Mouse (Mus musculus): Measurements from ENCODE around the gene Cdk5r1.

Gene Cdk5r1

DNA sequence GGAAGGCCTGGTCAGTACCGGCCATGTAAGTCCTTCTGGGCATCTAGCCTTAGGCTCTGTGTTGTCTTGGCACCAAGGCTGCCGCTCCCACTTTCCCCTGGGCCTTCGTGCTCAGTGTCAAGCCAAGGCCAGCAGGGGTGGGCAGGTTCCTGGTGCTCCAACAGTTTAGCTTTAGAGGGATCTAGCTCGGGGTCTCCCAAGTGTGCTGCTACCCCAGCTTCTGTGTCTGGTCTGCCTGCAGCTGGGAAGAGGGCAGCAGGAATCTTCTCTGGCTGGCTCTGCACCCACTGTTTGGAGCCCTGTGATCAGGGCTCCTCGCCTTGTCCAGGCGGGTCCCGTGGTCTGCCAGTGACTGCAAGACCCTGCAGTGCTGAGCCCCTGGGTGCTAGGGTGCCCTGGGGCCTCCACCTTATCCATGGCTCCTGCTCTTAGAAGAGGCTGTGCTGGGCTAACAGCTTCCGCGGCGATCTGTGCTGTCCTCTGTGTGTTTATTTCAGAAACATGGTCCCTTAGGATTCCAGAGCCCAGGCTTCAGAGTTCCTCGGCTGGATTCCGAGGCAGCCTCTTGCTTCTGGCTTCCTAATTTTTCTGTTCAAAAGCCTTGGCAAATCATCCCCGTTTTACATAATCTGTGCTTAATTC is 4.7 kb downstream of the Cdk5r1 start:
- DNase-seq (ENCODE audit: low spot score) = no peak

DNA sequence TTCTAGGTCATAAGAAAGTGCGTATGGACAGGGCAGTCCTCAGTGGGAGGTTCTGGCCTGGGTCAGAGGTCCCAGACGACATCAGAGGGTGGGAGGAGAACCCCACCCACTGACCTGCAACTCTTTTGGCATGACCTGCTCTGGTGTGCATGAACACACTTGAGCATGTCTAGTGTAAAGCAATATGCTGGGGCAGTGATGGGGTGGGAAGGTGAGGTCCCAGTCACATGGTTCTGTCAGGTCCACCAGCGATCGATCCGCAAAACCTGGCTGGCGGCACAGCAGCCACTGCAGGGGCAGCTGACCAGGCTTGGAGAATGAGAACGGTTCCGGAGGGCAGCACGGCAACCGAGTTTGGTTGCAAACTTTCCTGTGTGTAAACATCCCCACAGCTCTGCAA is 5.5 kb downstream of the Cdk5r1 start:
- DNase-seq (ENCODE audit: low spot score) = no peak

DNA sequence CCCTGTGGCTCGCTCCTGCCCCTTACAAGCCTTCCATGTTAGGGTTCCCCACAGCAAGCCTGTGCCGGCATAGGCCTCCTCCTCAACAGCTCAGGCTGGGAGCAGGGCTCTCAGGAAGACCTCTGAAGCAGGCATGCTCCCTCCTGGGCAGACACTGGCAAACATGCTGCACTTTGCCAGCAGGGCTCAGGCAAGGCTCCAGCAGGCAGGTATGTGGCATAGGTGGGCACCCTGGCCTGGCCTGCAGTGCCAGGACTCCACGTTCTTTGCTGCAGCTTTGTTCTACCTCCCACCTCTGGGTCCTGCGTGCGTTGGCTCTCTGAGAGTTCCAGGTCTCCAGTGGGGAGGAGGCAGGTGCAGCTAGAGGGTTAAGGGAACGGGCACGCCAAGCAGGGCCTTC is 6.1 kb downstream of the Cdk5r1 start:
- DNase-seq (ENCODE audit: low spot score) = no peak

DNA sequence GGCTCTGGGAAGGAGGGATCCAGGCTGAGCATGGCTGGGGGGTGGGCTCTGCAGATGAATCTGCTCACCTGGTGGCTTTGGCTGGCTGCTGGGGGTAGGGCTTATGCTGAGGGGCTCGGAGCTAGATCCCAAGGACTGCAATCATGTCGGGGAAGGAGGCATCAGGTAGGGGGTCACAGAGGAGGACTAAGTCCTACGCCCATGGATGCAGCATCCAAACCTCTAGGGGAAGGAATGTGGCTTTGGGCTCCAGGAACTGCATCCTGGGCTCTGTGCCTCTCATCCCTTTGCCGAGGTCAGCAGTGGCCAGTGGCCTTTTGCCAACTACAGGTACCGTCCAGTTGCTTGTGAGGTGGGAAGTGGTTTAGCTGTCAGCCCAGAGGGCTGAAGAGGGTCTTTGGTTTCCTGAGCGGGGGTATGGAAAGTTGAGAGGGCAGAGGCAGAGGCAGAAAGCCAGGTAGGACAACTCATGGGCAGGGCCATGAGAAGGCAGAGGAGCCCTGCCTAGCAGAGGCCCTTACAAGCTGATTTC is 6.8 kb downstream of the Cdk5r1 start:
- DNase-seq (ENCODE audit: low spot score) = no peak

DNA sequence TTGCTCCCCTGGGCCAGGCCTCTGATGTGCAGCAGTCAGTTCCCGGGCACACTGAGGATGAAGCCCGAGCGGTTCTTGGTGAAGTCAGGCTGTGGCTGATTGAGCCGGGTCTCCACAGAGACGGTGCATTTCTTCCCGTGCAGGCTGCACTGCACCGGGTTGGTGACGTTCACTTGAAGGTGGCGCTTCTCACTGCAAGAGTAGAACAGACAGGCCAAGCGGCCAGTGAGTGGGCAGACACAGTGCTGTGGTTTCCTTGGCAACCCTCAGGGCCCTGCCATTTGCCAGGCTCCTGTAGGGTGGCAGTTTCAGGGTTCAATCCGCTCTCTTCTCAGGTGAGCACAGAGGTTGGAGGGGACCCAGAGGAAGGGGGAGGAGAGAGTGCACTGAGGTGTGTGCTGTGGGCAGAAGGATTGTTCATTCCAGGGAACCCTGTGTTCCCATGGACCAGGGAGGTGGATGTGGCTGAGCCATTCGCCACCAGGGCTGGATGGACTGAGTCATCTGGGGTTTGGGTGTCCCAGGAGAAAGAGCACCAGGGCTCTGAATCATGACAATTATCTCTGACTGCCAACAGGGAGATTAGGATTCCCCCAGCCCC is 7.5 kb downstream of the Cdk5r1 start:
- no peak for DNase-seq (ENCODE audit: low spot score)

DNA sequence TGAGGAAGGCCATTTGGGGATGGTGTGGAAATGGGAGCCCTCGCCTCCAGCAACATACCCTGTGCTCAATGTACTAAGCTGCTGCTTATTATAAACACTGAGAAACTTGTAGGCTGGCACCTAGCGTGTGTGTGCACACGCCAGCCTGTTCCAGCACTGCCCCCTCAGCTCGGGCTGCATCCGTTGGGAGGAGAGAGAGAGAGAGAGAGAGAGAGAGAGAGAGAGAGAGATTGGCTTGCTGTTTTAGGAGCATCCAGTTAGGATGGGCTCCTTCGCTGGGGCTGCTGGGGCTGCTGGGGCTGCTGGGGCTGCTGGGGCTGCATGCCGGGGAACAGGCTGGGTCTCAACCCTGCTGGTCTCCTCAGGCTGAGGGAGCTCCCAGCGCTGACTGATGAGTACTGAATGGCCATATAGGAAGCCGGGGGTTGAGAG is 8.3 kb downstream of the Cdk5r1 start:
- DNase-seq (ENCODE audit: low spot score) = no peak

DNA sequence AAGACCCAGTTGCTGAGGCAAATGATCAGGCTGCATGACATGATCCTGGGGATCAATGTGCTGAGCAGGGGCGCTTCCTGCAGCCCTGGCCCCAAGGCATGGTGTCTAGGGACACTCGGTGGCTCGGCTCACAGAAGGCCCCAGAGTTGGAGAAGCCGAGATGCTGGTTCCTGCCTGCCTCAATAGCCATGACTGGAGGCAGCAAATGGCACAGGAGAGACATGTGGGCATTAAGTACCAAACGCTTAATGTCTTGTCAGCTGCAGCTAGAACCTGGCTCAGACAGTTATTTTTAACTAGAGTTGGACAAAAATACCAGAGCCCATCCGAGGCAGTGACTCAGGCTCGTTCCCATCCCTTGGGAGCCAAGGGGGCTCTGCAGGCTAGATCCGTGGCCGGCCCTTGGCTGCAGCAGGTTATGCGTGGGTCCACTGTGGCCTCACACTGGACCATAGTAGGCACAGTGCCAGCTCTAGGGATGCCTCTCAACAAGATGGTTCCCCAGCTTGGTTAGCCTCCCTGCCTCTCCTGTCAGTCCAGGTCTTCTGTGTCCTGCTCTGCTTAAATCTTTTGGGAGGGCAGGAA is 8.9 kb downstream of the Cdk5r1 start:
- DNase-seq (ENCODE audit: low spot score) = no peak

DNA sequence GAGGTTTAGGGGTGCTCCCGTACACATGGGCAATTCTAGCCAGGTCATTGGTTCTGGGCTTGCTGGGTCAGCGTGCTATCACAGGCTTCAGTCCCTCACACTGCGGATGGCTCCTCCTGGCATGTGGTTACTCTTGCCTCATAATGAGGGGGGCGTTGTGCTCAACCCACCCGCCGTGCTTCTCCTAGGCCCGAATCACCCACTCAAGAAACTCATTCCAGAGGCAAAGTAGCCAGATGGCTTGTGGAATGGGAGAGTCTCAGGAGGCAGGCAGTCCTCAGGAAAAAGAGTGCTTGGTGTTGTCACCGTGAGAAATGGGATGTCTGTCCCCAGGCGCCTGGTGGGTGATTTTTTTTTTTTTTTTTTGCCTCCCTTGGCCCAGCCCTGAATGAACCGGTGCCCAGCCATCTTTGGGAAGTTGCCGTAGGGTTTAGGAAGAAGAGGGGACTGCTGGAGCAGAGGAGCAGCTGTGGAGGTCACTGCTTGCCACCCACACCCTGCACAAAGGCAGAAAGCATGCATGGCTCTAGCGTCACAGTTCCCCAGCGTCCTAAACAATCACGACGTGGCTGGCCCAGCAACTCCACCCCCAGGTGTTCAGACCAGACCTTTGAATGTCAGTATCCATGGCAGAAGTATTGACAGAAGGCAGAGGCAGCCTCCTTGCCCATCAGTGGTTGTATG is 11.2 kb downstream of the Cdk5r1 start:
- DNase-seq (ENCODE audit: low spot score) = no peak

DNA sequence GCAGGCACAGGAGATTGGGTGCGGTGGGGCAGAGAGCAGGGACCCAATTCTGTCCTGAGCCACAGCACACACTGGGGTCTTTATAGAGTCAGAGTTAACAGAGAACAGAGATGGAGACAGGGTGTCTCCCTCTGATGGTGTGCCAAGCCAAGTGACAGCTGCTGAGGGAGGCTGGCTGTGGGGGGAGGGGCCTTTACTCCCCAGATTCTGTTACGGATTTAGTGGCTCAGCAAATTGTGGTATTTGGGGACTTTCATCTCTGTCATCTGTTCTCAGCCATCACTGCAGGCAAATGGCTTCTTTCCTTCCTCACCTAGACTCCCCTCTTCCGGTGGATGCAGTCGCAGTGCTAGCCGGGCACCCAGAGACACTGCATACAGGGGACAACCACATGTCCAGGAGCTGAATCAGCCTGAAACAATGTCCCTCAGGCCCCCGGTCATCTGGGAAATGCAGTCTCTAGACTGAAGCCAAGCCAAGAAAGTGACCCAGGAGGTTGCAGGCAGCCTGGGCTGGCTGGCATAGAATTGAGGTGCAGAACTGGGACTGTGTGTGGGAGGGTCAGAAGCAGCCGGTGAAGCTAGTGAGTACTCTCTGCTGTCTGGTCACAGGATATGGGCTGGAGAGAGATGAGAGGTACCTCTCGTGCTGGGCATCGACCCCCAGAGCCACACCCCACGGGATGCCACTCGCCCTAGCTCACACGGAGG is 12.5 kb downstream of the Cdk5r1 start:
- no peak for DNase-seq (ENCODE audit: low spot score)

DNA sequence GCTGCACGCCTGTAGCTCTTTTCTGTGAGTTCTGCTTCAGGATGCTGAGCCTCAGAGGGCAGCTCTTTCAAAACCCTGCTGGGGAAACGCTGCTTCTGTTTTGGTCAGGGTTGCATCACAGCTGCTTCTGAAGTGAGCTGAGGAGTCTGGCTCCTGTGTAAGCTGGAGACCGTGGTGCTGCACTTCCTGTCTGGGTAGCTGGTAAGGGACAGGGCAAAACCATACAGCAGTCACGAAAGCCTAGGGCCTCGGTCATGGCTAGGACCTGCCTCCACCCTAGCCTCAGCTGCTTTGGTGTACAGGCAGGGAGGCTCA is 13.0 kb downstream of the Cdk5r1 start:
- DNase-seq (ENCODE audit: low spot score) = no peak

DNA sequence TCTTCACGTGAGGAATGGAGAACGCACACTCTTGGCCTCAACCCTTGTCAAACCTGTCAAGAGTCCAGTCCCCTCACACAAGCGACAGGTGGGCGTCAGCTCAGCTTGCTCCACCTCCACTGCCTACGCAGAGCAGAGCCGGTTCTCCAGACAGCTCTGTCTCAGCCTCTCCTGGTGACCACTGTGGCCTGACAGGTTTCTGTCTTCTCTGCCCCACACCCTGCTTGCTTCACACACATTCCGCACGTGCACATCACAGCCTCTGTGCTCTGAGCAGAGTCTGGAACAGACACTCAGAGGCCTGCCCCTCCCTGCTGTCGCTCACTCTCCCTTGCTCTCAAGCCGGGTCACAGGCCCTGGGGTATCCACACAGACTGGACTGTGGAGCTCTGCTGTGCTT is 14.0 kb downstream of the Cdk5r1 start:
- DNase-seq (ENCODE audit: low spot score) = no peak

DNA sequence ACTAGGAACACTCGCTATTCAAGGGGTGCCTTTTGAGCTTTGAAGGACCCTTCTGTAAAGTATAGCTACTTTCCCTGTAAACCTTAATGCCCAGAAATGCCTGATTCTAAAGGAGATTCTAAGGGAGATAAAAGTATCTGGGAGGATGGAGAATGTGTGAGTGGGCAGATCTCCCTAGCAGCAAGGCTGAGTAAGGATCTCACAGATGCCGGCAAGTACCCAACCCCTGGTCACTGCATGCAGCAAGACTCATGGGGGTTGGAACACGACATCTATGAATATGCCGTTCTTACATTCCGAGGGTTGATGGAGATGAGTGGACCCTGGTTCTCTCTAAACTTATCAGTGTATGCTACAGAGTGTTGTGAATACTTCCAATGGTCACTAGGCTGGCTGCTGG is 16.4 kb downstream of the Cdk5r1 start:
- no peak for DNase-seq (ENCODE audit: low spot score)

DNA sequence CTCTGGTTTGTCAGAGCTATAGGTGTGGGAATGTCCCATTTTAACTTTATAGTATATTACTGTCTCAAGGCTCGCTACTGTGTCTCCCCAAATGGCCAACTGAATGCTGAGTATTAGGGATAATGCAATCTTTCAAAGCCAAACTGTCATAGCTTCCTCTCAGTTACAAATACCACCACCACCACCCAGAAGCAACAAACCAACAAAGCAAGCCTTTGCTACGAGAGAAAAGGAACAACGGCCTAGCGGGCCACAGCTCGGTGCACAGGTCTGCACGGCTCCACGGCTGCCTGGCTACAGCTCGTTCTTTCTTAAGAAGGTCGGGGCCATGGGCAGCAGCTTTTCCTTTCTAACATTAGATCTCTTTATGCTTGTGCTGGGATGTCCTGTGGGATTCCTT is 18.0 kb downstream of the Cdk5r1 start:
- DNase-seq (ENCODE audit: low spot score) = no peak

DNA sequence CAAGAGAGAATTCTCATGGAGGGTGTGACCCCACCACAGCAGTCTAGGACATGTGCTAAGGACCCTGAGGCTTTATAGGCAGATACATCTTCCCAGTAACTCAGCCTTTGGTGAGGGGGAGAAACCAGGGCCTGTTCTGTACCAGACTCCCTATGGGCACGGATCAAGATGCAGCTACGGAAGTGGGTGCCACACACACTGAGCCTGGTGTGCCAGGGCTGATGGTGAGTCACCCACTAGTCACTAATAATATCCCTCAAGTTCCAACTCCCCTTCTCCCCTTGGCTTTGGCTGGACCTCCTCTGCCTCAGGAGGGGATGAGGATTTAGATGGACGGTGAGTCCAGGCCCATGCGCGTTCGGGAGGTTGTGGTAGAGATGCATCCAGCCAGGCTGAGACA is 19.1 kb downstream of the Cdk5r1 start:
- no peak for DNase-seq (ENCODE audit: low spot score)

DNA sequence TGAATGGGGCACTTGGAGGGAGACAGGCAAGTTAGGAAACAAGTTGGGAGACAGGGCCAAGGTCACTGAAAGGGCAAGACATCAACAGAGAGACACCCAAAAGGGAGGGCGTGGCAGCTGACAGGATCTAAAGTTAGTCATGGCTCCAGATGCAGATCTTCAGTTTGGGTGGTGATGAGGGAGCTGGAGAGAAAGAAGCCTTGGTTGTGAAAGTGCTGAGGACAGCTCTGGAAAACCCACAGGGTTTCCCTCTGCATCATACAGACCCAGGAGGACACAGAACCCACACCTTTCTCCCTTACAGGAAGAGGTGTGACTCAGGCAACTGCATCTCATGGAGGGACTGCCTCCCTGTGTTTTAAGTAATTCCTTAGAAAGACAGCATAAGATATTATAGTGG is 19.8 kb downstream of the Cdk5r1 start:
- DNase-seq (ENCODE audit: low spot score) = no peak

DNA sequence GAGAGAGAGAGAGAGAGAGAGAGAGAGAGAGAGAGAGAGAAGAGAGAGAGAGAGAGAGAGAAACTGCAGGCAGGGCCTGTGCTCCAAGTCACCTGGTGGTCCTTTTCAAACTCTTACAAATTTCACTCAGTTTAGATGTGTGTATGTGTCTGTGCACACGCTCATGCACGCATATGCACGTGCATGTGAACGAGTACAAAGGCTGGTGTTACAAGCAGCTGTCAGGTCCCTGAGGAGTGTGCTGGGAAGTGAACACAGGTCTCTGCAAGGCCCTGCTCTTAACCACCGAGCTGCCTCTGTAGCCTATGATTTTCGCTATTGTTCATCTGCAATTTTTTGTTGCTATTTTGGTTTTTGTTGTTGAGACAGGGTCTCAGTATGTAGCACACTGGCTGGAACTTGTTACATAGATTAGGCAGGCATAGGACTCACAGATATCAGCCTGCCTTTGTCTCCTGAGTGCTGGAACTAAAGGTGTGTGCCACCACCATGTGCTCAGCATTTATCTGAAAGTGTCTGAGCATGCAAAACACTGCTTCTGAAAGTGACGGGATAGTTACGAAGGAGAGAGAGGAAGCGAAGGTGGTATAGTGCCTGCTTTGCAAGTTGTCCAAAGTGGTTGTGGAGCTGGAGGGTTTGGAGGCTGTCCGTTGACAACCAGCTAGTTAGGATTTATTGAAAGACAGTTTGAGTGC is 20.5 kb downstream of the Cdk5r1 start:
- DNase-seq (ENCODE audit: low spot score) = no peak

DNA sequence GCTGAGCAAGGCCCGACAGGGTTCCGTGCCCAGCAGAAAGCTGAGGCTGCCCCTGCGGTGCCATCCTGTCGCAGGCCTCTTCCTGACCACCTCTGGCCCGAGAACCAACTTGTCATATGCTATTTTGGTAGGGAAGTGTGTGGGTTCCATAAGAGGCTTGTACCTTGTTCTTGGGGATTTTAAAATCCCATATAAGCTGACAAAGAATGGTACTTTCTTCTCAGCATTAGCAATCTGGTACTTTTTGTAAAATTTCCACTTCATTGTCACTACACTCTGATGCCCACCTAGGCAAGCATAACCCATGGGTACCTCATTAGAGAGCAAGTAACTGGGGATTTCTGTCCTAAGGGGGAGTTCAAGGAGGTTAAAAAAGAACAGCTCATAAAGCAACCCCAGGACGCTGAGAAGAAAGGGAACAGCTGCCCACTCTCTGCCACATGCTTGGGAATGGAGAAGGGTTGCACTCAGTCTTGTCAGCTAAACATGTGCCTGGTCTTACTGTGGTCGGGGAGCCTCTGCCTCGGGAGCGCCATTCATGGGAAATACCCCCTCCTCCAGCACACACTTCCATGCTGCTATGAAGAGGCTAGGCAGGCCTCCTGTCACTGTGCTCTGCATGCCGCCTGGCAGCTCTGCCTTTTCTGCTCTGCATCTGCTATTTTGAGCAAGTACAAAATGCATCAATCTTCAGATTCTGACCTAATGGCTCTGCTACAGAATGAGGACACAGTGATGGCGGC is 21.7 kb downstream of the Cdk5r1 start:
- no peak for DNase-seq (ENCODE audit: low spot score)

DNA sequence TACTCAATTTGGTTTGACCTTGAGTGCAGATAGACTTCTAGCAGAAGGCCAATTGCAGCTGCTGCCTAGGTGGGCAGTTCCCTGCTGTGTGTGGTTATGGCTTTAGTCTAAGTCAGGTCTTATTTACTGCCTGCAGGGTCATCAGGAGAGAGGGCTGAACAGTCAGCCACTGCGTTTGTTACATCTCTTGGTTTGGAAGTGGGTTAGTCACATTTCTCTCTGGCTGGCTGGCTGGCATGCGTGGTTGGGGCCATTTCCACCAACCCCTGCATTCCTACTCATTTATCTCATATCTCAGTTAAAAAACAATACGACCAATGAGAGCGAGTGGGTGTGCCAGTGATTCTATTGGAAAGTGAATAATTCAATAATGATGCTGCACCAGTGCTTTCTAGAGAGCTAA is 22.7 kb downstream of the Cdk5r1 start:
- DNase-seq (ENCODE audit: low spot score) = no peak

DNA sequence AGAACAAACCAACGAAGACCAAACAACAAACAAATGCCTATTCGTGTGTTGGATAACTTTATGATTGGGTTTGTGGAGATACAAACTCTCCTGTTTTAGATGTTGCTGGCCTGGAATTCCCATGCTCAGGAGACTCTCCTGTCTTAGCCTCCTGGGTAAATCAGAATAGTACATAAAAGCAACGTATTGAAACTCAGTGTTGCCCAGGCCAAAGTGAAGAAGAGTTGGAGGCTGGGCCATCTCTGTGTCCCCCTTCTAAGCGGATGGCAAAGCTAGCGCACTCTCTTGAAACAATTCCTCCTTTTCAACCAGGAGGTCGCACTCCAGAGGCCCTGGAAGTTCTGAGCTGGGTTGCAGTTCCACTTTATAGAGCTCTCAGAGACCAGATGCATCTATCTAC is 26.5 kb downstream of the Cdk5r1 start:
- DNase-seq (ENCODE audit: low spot score) = no peak

DNA sequence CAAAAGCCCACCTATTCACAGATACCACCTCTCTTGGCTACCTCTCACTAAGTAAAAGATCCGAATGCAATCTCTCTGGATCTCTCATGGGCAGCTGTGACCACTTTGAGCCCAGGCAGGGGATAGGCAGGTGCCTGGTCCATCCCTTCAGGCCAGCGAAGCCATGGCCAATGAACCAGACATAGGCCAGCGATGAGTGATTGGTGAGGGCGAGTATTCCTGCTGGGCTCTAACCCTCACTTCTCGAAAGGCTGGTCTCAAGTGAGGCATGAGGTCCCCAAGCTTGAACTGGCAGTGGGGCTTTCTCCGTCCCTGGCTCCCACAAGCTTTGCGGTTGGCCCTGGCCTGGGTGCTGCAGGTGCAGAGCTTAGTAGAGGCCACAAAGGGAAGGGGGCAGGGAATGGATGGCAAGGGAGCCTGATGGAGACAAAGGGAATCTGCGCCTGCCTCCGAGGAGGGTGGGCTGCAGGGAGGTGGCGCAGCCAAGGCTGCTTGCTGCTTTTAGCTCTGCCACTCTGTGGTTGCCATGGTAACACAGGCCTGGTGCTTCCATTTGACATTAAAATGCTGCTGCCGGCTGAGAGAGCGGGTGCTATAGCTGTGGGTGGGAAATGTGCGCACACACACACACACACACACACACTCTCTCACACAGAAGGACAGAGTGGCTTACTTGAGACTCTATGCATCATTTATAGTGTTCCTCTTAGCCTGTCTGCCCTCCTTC is 27.1 kb downstream of the Cdk5r1 start:
- no peak for DNase-seq (ENCODE audit: low spot score)

Measured in ovary, adult 18-20 months (tissue).